Mouse (Mus musculus) frontal cortex, postnatal 14 days (tissue): ENCODE measurements at regions not wholly inside any gene's neighbourhood (a gene's known extent, or its start where the extent isn't known, plus 50 kb on each side); places are given as distances from the start of the nearest gene placed in this dataset.

Experiments
- DNase-seq, 2 experiments: peaks; one replicate each; pipeline ENCODE4 v3.0.0; 2022; ENCODE audit warnings: low spot score in 2 of 2

DNA sequence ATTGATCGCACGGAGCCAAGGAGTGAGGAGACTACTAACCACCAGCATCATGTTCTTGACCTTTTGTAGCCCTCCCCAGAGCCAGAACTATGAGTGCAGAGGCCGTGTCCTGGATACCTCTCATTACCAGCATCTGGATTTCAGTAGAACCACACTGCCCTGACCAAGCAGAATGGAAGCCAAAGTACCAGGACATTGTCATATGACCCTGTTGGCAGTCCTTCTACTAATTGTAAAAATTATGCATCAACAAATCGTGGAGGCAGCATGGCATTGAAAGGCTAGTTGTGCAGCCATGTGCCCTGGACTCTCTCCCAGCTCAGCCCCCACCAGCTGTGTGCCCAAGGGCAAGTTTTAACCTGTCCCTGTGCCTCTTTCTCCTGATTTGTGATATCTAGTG, 135.6 kb upstream of the Dock1 start:
- no peak for DNase-seq

DNA sequence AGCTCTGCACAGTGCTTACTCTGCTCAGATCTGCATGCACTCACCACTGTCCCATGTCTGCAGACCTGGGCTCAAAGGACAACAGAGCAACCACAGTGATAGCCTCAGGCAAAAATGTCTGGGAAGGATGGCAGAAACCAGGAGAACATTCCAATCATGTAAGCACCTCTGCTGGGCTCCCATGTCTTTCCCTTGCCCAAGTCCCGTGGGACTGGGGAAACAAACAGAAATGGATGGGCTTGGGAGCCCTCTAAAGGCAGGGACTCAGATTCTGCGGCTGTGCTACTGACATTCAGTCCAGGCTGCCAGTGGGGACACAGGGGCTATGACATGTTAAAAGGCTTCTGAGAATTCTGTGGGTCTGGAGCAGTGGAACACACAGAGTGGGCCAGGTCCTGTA, 128.8 kb upstream of the Dock1 start:
- no peak for DNase-seq

DNA sequence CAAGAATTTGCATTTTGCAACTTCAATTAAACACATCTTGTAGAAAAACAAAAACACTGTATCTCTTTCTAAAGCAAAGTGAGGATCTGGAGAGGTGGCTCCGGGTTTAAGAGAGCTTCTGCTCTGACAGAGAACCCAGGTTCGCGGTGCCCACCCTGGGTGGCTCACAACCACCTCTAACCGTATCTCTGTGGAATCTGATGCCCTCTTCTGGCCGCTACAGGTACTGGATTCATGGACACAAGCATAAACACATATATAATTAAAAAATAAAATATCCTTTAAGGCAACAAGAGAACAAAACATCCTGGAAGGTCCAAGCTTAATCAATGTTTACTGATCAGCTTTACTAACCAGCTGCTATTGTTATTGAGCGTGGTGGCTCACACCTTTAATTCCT, 124.3 kb upstream of the Dock1 start:
- no peak for DNase-seq

DNA sequence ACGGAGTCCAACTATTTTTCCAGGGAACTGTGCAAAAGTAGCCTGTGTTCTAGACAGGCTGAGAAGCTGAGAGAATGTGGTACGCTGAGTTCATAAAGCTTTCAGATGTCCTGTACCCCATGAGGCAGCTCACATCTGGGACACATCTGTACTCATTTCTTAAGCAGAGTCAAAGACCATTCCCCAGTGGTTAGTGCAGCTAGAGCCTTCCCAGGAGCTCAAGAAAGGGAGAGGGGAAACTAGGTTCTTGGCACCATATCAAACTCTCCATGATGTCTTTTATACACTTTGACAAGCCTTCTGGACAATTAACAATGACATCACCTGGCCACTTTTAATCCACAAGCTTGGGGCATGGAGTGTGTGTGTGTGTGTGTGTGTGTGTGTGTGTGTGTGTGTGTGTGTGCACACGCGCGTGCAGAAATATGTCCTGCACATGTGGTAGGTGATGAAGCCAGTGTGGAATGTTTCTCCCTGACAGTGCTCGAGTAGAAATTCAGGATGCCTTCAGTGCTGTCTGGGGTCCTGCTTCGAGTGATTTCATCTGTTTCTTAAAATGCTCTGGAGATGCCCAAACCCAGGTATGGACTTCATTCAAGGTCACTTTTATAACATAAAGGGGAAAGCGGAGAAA, 121.1 kb upstream of the Dock1 start:
- DNase-seq, result no peak

DNA sequence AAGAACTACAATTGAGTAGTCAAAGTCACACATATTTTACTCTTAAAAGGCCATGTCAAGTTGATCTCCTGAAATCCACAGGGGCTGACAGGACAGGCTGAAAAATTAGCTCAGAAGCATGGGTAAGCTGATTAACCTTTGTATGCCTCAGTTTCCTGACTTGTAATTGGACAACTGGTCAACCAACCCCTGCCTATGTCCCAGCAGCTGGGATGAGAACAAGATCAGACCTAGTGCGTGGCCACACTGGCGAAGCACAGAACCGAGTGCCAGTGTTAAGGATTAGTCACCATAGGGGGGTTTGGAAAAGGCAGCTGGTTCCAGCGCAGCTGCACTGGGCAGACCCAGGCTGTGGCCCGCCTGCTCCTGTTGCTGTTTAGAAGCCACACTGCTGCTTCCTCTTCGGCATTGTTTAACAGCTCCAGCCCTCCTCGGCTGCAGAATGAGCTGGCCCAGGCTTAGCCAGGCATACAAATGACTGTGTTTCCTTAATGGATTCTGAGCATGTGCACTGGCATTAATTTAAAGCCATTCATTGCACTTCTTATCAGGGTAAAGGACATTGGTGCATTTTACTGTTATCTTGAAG, 120.1 kb upstream of the Dock1 start:
- DNase-seq, result peak; percentile 16 to 25

DNA sequence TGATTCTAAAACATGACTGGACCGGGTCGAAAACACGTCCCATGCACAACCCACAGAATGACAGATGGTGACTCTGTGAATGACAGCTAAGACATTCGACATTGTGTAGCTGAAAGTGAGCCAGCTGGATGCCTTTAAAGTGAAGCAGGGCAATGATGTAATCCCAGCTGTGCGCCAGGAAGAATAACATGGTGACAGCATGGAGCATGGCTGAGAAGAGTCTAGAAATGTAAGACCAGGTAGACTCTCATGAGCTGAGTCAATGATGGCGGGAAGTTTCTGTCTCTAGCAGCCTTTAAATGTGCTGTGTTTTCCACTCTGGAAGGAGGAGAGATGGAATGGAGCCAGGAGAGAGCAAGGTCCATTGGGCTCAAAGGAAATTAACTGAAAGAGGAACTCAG, 118.4 kb upstream of the Dock1 start:
- DNase-seq, result no peak

DNA sequence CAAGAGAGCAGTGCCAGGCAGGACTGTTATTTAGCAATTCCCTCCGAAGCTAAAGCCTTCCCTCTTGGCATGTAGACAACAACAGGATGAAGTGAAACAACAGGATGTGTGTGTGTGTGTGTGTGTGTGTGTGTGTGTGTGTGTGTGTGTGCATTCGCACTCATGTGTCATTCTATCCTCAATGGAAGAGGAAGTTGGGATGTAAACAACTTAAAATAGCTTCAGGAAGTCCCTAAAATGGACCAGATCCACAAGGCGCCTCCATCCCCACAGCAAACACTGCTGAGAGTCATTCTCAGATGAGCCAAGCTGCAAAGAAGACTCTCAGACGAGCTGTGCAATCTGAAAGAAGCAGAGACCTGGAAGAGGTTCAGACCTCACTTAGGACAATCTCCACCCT, 114.4 kb upstream of the Dock1 start:
- peak in 1 of 2 experiments; percentile 8 for DNase-seq

DNA sequence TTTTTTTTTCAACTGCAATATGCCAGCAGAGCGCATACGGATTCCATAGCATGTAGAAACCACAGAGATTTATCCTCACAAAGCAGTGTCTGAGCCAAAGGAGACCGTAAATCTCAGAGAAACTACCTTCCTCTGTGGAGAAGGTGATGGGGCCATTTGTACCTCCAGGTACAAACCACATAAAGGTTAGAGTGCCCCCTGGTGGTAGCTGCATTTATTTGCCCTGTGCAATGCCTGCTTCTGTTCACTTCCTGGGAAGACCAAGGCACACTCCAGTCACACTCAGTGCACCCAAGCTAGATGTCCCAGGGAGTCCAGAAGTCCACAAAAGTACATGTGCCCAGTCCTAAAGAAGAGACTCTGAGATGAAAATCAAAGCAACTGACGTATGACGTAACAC, 104.1 kb upstream of the Dock1 start:
- peak; percentile 20 to 61 for DNase-seq

DNA sequence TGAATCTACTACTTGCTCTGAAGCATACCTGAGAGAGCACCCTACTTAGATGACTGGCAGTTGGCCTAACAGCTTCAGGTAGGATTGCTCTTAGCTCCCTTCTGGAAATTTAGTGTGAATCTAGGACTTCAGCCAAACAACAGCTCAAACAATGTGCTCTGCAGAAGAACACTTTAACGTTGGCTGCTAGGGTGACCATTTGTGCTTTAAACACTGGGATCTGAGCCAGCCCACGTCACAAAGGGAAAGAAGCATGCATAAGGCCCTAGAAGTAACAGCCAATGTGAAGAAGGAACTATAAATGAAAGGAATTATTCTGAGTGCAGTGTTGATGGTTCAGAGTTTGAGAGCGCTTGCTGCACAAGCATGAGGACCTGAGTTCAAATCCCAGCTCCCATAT, 101.2 kb upstream of the Dock1 start:
- DNase-seq, result no peak

DNA sequence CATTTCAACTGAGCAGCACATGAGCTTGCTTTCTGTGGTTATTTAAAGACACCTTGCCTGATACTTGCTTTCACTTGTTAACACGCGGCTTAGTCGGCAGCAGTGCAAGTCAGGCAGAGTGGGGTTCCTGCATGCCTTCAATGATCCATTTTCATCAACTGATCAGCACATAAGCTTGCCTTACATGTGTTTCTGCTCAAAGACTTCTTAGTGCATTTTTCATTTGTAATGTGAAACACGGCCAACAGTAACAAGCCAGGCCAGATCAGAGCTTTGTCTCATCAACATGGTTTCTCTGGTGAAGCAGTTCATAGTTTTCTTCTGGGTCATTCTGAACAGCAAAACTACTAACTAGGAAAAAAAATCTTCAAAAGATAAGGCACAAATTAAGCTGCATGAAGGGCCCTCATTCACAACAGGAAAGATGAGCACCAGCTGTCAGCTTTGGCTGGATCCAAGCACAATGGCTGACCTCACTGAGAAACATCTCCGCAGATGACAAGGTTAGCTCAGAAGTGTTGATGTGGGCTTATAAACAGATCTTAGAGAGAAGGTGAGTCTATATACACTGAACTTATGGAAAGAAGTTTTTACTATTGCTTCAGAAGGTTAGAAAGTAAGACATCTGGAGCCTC, 100.2 kb upstream of the Dock1 start:
- DNase-seq, result no peak

DNA sequence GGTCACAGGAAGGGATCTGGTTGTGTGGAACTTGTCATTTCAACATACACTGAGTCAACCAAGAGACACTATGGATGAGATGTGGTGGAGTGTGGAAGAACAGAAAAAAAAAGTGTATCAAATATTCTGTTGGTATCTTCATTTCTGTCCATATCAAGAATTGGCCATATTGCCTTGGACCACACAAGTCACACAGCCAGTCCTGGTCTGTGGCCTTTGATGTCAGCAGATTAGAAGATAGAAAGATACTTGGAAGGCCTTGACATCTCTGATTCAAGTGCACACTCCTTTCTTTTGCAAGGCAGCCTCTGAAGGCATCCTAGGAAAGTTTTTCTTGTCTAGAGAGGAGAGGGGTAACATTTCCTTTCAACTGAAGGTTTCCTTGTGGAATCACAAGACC, 88.7 kb upstream of the Dock1 start:
- no peak for DNase-seq

DNA sequence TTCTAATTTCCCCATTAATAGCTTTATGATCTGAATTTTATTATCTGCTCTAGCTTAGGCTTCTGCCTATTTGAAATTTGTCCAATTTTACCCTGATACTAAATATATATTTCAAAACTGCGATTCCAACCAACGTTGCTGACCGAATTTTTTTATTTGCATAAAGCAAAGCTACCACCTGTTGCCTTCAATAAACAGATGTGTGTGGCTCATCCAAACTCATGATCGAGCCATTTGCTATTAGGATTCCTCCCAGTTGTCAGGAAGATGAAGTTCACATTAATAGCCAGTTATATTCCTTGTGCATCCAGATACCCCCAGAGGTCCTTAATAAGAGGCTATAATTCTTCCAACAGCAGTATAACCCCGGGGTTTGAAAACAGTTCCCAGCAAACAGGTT, 85.0 kb upstream of the Dock1 start:
- no peak for DNase-seq

DNA sequence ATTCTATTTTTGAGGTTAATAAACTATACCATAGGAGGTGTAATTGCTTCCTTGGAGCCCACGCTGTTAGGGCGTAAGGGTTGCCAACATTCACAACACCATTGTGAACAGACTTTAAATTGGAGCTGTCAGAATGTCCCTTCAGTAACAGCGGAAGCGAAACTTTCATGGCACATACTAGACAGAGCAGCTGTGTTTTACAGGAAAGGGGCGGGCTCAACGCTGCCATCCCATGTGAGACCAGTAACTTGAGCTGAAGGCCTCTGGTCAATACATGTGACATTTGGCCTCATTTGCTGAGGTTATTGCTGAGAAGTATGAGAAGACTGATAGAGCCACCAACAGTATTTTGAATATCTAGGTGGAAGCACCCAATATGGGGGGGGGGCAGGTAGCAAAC, 83.5 kb upstream of the Dock1 start:
- DNase-seq, result no peak

DNA sequence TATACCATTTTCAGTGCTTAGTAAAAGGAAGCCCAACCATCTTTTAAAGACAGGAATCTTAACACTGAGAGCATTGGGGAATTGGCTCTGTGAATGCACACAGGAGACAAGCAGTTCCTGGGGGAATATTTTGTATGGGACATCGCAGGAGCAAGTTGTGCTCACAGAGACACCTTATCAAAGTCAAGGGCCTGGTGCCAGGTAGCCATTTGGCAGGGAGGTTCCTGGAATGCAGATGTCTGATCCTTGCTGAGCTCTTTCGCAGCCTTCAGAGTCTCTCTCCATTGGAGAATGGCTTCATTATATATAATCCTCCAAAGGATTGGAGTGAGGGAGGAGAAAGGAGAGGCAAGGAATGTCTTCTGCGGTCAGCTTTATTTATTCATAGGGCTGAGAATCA, 62.6 kb upstream of the Dock1 start:
- DNase-seq, result no peak

DNA sequence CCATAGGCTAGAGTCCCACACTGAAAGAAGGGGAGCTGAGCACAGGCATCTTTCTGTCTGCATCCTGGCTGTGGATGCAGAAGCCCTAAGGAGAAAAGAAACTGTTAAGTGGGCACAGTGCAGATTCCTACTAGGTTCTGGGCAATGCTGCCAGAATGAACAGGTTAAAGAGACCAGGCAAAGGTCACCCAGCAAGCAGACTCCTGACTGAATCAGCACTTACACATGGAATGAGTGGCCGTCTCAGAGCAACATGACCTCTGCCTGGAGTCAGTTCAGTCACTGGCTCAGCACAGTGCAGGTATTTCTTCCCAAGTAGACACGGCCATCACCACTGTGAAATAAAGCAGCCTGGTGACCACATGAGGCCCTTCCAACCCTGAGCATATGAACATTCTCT, 60.3 kb upstream of the Dock1 start:
- no peak for DNase-seq

DNA sequence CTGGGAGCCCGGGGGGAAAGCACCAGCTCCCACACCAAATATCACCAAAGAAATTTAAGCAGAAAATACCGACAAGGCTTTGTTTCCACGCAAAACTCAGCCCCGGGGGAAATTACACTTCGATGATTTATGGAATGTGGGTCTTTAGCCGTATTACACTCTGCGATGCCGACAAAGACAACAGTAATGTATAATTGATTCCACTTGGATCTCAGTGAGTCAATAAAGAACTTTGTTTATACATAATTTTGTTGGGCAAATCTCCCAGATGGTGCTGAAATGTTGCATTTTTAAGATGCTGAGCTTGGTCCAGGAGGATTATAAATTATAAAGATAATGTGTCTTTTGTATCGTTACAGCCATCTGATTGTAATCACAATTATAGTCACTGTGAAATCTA, 59.1 kb upstream of the Dock1 start:
- DNase-seq, result no peak

DNA sequence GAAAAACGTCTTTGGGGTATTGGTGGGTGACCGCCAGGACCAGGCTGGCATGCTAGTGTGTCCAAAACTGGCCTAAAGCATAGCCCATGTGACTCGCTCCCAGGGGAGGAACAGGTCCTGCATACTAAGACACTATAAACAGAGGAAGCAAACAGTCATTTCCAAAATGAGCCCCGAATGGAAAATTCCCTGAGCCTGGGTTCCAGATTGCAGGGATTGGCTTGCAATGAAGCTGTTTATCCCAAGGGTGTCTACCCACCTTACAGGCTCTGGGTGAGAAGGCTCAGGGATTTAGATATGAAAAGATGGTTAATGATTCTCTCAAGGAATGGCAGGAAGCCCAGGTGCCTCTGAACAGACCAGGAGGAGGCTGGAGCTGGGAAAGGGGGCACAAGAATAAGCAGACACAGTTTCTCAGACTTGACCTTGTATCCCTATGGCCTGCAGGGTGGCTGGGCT, 58.2 kb upstream of the Dock1 start:
- DNase-seq, result peak; percentile 10 to 23

DNA sequence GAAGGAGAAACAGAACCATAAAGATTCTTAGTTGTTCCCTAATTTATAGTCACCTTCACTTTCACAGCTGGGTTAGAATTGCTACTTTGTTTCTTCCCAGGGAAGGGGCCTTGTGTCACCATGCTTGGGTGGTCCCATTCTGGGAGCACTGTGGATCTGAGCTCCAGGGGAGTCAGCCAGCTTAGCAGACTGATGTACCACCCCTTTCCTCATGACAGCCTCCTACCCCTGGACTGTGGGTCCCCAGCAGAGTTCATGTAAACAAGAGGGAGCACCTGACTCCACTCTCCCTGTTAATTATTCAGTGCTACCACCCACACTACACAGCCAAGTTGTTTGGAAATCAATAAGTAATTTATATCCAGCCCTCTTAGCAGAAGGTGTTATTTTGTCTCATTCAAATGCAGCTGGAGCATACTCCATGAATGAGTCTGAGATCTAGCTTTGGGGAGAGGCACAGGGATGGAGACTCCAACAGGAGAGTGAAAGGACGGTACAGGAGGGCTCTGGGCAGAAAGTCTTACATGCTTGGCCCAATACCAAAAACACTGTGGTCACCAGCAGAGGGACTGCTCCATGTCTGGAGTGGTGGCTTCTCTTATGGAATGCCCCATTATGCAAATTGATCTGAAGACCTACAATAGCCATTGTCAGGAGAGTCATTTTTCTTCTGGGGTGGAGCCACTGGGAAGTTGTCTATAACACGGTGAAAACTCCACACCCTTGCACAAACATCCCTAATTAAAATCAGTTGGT, 51.1 kb upstream of the Dock1 start:
- no peak for DNase-seq

DNA sequence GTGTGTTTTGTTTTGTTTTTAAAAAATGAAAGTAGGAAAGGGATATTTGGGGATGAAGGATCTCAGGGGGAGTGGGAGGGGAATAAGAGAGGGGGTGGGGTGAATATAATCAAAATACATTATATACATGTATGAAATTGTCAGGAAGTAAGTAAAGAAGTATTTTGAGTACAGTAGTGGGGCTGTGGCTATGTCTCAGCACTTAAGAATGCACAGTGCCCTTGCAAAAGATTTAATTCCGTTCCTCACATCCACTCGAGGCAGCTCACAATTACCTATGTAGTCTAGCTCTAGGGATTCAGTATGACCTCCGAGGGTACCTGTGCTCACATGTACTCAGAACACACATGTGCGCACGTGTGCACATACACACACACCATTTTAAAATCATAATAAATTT, 50.4 kb upstream of the Dock1 start:
- no peak for DNase-seq
